Mouse (Mus musculus) splenic B cell, adult 2 months (primary cell): ENCODE measurements around the gene Rab38.

Source experiments
- DNase-seq: peaks from one replicate; pipeline ENCODE4 v3.0.0-alpha.2; 2011; ENCODE audit warnings: low read depth, low spot score
- H3K27me3 ChIP-seq: 2 replicates; pipeline ENCODE4 v1.6.1; 2012; ENCODE audit warnings: mild to moderate bottlenecking, low read length, moderate library complexity, mixed read lengths; ENCODE audit not compliant: control insufficient read depth, poor library complexity, insufficient read depth, severe bottlenecking
- H3K36me3 ChIP-seq: 2 replicates; pipeline ENCODE4 v1.6.1; 2012; ENCODE audit warnings: mild to moderate bottlenecking, low read length, moderate library complexity, mixed read lengths; ENCODE audit not compliant: control insufficient read depth, poor library complexity, insufficient read depth, severe bottlenecking

Gene Rab38

DNA sequence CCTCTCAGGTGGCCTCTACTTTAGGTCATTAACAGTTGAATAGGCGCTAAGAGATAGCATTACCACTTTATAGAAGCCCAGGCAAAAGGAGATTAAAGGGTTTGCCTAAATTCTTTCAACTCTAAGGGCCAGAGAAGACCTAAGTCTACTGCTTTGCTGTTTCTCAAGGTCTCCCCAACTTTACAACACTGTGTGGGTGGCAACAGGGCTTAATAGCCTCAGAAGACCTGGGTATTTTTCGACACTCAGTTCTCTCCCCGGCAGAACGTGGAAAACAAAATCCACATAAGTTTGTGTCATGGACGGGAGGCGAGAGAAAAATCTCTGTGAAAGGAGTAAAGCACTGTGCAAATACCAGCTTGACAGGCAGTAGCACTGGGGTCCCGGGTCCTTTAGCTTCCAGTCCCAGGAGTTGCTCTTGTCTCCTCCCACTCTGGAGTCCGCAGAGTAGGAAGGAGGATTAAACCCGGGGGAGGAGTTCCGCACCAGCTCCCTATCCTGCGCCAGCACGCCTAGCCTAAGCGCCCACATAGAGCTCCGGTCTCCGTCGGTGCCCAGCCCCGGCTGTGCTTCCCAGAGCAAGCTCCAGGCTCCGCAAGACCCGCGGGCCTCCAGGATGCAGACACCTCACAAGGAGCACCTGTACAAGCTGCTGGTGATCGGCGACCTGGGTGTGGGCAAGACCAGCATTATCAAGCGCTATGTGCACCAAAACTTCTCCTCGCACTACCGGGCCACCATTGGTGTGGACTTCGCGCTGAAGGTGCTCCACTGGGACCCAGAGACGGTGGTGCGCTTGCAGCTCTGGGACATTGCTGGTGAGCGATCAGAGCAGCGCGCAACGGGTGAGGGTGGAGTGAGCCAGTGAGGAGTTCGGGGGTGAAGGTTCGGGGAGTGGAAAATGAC is at the start of gene Rab38:
Gene Rab38 (plus strand): TSS at position 488 of the 906 bp plus-strand sequence.
- Histone ChIP-seq H3K27me3 (no peaks in the 10 kb centered on the region), H3K36me3 (no peaks in the 10 kb centered on the region)
- DNase-seq = no peak

DNA sequence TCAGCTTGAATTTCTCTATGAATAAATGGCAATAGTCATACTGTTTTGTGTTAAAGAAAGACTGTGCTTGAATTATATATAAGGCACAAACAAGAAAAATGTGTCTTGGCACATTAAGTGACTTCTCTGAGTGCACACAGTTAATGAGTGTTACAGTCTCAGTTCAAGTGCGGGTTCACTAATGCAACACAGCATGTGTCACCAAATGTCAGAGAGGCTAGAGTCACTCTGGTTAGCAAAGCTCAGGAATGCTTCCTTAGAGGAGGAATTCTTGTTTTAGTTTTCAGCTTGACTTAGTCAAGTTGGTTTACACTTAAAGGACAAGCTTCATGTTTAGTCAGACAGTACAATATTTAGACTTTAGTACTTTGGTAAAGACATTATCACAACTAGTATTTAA is 35.5 kb upstream of the Rab38 start:
- DNase-seq = no peak
- H3K36me3 ChIP-seq = no peaks in the 10 kb centered on the region
- no peaks in the 10 kb centered on the region for H3K27me3 ChIP-seq

DNA sequence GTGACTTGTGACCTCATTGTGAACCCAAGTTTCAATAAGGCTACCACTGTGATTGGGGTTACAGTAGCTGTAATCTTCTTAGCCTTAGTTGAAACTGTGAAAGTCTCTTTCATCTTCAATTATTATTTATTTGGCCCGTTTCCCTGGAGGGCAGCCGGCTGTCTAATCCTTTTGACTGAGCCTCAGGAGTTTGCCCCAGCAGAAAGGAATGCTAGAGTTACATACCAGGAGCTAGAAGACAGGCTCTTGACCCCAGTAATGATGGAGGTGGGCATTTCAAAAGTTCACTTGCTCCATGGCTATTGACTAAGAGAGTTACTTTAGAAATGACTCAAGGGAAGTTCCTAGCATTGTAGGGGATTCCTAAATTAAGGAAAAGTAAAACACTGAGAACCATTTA is 34.3 kb upstream of the Rab38 start:
- no peak for DNase-seq
- Histone ChIP-seq H3K36me3 (no peaks in the 10 kb centered on the region), H3K27me3 (no peaks in the 10 kb centered on the region)

DNA sequence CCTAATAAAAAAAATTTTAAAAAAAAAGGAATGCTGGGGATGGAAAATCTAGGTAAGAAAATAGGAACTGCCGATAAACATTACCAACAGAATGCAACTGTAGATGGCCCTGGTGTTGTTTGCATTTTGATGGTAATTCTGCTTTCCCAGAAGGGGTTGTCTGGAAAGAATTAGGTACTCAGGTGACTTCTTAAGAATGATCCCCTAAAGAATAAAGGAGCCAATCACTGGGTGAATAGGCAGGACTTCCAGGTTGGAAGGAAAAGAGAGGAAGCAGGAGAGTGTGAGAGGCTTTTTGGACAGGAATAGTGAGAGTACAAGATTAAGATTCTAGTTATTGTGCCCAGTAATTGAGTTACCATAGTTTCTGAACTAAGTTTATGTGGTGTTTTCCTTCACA is 24.8 kb upstream of the Rab38 start:
- no peak for DNase-seq
- H3K27me3 ChIP-seq = no peaks in the 10 kb centered on the region
- H3K36me3 ChIP-seq = no peaks in the 10 kb centered on the region

DNA sequence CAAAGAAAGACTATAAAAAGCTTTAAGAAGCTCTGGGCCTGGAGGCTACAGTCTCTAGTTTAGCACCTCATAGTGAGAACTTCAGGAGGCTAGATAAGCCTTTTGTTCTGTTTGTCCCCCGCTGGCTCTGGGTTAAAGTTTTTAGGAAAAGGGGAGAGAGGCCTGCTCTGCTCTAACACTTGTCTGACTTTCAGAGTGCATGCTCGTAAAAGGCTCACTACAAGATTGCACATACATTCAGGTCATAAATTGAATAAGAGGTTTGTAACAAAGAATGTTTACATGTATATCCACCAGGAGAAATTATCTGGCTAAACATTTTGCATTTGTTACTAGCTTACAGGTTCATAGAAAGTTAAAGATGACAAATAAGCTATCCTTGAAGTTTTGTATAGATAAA is 23.6 kb upstream of the Rab38 start:
- DNase-seq = no peak
- H3K36me3 ChIP-seq = no peaks in the 10 kb centered on the region
- H3K27me3 ChIP-seq = no peaks in the 10 kb centered on the region

DNA sequence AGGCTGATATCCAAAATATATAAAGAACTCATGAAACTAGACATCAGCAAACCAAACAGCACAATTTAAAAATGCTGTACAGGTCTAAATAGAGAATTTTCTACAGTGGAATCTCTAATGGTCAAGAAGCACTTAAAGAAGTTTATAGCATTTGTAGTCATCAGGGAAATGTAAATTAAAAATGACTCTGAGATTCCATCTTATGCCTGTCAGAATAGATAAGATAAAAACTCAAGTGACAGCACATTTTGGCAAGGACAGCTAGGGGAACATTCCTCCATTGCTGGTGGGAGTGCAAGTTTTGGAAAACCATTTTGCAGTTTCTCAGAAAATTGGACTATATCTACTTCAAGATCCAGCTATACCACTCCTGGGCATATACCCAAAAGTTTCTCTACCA is 8.3 kb upstream of the Rab38 start:
- DNase-seq = no peak
- no peaks in the 10 kb centered on the region for H3K27me3 ChIP-seq
- H3K36me3 ChIP-seq = no peaks in the 10 kb centered on the region

DNA sequence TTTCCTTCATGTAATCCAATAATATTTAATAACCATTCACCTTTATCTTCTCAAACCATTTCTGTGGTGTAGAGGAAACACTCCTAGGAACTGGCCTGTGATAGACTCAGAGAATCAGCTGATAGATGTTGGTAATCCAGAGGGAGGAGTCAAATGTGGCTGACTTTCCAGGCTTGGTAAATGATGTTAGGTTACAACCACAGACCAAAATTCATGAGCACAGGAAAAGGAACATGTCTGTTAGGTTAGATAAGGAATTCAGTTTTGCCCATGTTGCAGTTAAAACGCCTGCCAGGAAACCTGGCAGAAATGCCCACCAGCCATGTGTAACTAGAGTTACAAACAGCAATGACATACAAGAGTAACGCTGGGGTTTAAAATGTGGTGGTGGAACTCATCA is 6.2 kb upstream of the Rab38 start:
- no peak for DNase-seq
- Histone ChIP-seq H3K27me3 (no peaks in the 10 kb centered on the region), H3K36me3 (no peaks in the 10 kb centered on the region)

DNA sequence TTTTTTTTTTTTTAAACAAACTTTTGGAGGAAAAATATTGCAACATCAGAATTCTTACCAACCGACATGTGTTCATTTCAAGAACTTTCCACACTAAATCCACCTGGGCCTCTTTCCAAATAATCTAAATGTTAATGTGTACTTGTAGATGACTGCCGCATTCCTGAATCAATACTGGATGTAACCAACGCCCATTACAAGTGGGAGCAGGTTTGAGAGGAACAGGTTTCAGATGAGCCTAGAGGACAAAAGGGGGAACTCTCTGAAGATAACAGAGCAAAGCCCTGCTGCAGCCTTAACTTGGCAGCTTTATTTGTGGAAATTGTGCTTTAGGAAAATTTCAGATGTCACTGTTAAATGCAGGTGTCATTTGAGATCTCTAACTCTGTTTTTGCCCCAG is 4.3 kb upstream of the Rab38 start:
- H3K36me3 ChIP-seq = no peaks in the 10 kb centered on the region
- H3K27me3 ChIP-seq = no peaks in the 10 kb centered on the region
- DNase-seq = no peak

DNA sequence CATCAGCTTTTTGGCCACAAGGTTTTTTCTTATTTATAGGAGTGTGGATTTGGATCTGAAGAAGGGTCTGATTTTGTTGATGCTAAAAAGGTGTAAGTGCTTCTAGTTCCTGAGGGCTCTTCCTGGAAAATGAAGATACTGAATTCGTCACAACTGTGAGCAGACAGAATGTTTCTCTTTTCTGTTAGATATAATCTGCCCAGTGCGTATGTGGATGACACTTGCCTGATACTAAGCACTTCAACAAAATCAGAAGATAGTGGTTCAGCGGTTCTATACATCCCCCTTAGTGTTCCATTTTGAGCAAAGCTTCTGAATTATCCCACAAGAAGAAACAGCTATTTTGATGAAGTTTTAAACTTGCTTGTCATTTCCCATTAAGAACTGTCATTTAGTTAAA is 2.6 kb upstream of the Rab38 start:
- DNase-seq = no peak
- H3K36me3 ChIP-seq = no peaks in the 10 kb centered on the region
- no peaks in the 10 kb centered on the region for H3K27me3 ChIP-seq

DNA sequence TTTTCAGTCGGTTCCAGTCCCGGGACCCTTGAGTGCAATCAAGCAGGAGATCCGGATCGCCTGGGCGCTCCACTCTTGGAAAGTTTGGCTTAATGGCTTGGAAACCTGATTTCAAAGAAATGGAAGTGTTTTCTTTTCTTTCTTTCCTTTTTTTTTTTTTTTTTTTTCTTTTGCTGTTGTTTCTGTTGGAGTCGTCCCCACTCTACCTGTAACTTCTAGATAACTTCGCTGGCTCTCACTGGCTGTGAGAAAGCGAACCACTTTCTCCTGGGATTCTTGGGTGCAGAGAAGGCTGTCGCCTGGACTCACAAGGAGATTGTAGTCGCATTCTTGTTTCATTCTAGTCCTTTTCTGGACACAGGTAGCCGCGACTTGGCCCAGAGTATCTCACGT is 615 bp downstream of the Rab38 start:
- DNase-seq = no peak
- Histone ChIP-seq H3K27me3 (no peaks in the 10 kb centered on the region), H3K36me3 (no peaks in the 10 kb centered on the region)

DNA sequence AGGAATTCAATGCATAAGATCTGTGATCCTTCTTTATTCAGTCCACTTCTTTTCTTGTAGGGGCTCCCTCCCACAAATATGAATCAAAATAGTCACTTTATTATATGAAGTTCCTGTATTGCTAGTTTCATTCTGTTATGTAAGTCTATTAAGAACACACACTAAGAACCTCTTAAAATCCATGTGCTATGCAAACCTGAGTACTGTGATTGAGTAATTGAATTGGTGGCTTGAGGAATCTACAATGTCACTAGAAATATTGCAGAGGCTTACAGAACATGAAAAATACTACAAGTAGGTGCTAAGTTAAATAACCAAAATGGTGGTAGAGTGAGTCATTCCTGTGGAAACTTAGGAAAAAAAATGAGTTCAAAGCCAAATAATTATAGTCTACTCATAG is 10.2 kb downstream of the Rab38 start:
- Histone ChIP-seq H3K36me3 (no peaks in the 10 kb centered on the region), H3K27me3 (no peaks in the 10 kb centered on the region)
- DNase-seq = no peak

DNA sequence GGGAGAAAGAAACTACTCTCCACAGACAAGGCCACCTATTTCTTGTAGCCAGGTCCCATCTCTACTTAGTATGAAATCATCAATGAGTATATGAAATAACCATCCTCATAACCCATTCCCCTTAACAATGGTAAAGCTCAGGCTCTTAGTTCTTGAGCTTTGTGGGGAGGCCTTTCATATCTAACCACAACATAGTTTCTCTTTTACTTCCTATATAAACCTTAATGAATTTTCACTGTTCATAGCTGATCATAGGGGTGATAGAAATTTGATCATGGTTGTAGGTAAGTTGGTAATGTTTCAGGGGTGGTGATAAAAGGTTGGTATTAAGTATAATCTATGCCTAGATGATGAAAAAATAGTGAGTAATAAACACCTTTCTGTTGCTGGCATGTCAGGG is 12.6 kb downstream of the Rab38 start:
- H3K27me3 ChIP-seq = no peaks in the 10 kb centered on the region
- DNase-seq = no peak

DNA sequence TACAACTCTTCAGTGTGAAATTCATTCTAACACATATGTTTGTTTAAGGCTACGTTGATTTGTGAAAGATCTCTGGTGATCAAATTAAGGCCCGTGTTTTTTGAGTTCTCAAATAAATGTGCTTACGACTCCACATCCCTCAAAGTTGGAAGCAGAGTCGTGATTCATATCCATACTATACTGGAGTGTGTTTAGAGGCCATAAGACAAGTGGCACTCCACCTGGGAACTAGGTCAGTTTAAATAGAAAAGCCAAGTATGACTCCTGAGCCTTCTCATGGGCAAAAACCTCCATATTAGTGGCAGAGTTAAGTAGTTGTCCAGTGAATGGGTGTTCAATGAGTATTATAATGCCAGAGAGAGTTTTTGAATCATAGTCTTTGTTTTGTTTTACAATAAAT is 13.4 kb downstream of the Rab38 start:
- H3K27me3 ChIP-seq = no peaks in the 10 kb centered on the region
- no peak for DNase-seq
- H3K36me3 ChIP-seq = no peaks in the 10 kb centered on the region

More for the DNA sequence above, 12.6 kb downstream of the Rab38 start:
- no peaks in the 10 kb centered on the region for H3K36me3 ChIP-seq

DNA sequence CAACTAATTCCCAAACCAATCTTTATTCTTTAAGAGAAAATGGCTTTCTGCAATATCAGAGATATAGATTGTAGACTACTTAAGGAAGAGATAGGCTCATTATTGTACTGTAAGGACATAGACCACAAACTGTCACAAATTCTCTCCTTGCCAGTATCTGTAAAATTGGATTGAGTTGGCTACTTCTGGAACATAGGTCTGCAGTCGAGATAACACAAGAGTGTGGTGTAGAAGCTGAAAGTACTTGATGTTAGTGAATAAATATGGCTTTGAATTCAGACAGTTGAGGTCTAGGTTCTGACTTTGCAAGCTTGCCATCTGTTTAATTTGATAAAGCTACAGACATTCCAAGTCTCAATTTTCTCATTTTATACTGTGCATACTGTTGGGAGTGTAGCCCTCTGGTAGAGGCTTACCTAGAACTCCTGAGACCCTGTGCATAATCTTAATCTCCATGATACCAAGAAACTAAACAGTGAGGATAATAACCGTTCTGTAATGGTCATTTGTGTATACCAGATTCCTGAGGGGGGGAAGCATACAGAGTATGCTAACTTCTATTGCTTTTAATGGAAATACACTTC is 15.3 kb downstream of the Rab38 start:
- Histone ChIP-seq H3K27me3 (no peaks in the 10 kb centered on the region), H3K36me3 (no peaks in the 10 kb centered on the region)
- no peak for DNase-seq

DNA sequence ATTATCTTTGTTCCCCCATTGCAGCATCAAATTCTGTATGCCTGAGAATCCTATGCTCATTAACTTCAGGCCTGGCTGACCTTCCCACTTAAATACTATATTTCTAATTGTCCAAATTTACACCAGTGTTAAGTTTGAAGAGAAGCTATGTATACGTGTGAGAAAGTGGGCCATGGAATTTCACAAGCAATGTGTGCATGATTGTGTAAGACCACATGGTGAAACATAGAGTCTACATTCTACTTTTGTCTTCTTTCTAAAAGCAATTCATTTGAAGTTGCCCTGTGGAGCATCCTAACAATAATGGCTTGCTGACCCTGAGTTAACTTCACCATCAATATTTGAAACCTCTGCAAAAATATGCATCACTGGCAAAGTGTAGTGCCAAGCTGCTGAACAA is 23.2 kb downstream of the Rab38 start:
- no peak for DNase-seq
- H3K36me3 ChIP-seq = no peaks in the 10 kb centered on the region
- no peaks in the 10 kb centered on the region for H3K27me3 ChIP-seq
